Mouse (Mus musculus) urinary bladder, adult 2 months (tissue): ENCODE data around the gene Xpo4. TPM values are rescaled to one million over a fixed set of nuclear protein-coding genes. Genes with fewer than 3 reads are reported as not detected.
"Not testable (repeated sequence)": the region's sequence is repeated elsewhere in the genome, so short reads cannot be mapped to it uniquely, and the experiment has no call there.

Experiments
- DNase-seq: peaks from one replicate; pipeline ENCODE4 v3.0.0; 2022; ENCODE audit warnings: low spot score
- polyA plus RNA-seq: library from polyadenylated mRNA; depleted of rRNA; stranded (reverse); fragments of >200 nt; gene quantifications from 2 replicates; pipeline ENCODE4 v1.2.3, GENCODE M21; 2012; rRNA removed

The Xpo4 gene
- 7.6 and 8.8 TPM in 2 replicates for polyA plus RNA-seq

GRCm38 (mm10) chr14:57664822-57665627 lies at the start of gene Xpo4:
Xpo4 (minus strand) TSS chr14:57665430.
- peak; percentile 81 for DNase-seq

- no peak for DNase-seq
These were observed 47.7 kb upstream of the Xpo4 start for GRCm38 (mm10) chr14:57712884-57713283.

- DNase-seq: no peak
These were observed 45.8 kb upstream of the Xpo4 start for GRCm38 (mm10) chr14:57711059-57711458.

GRCm38 (mm10) chr14:57709171-57709570 lies 43.9 kb upstream of the Xpo4 start:
- no peak for DNase-seq

GRCm38 (mm10) chr14:57708580-57708979 lies 43.4 kb upstream of the Xpo4 start:
- no peak for DNase-seq

GRCm38 (mm10) chr14:57707100-57707893 lies 42.1 kb upstream of the Xpo4 start:
- no peak for DNase-seq

- no peak for DNase-seq
These were observed 41.5 kb upstream of the Xpo4 start for GRCm38 (mm10) chr14:57706760-57707099.

GRCm38 (mm10) chr14:57705759-57706158 lies 40.5 kb upstream of the Xpo4 start:
- no peak for DNase-seq

GRCm38 (mm10) chr14:57705075-57705474 lies 39.8 kb upstream of the Xpo4 start:
- DNase-seq: no peak

- no peak for DNase-seq
These were observed 36.8 kb upstream of the Xpo4 start for GRCm38 (mm10) chr14:57701915-57702477.

GRCm38 (mm10) chr14:57699461-57699970 lies 34.3 kb upstream of the Xpo4 start:
- DNase-seq: no peak

- DNase-seq: no peak
These were observed 33.8 kb upstream of the Xpo4 start for GRCm38 (mm10) chr14:57699016-57699415.

- DNase-seq: no peak
These were observed 30.8 kb upstream of the Xpo4 start for GRCm38 (mm10) chr14:57696066-57696465.

- no peak for DNase-seq
These were observed 30.3 kb upstream of the Xpo4 start for GRCm38 (mm10) chr14:57695550-57695949.

GRCm38 (mm10) chr14:57694246-57694645 lies 29.0 kb upstream of the Xpo4 start:
- no peak for DNase-seq

- DNase-seq: no peak
These were observed 27.4 kb upstream of the Xpo4 start for GRCm38 (mm10) chr14:57692517-57693130.

GRCm38 (mm10) chr14:57691316-57691715 lies 26.1 kb upstream of the Xpo4 start:
- no peak for DNase-seq

- no peak for DNase-seq
These were observed 25.5 kb upstream of the Xpo4 start for GRCm38 (mm10) chr14:57690681-57691080.

- DNase-seq: not testable (repeated sequence)
These were observed 22.8 kb upstream of the Xpo4 start for GRCm38 (mm10) chr14:57688066-57688465.

GRCm38 (mm10) chr14:57687441-57687840 lies 22.2 kb upstream of the Xpo4 start:
- DNase-seq: no peak

- no peak for DNase-seq
These were observed 21.4 kb upstream of the Xpo4 start for GRCm38 (mm10) chr14:57686647-57687046.

- no peak for DNase-seq
These were observed 19.3 kb upstream of the Xpo4 start for GRCm38 (mm10) chr14:57684579-57684978.
